Mouse (Mus musculus): ENCODE measurements at regions not wholly inside any gene's neighbourhood (a gene's known extent, or its start where the extent isn't known, plus 50 kb on each side); places are given as distances from the start of the nearest gene placed in this dataset.

GRCm38 (mm10) chr7:76001012-76001411, 152.9 kb downstream of the Klhl25 start:
- no peak for TF ChIP-seq GATA1 (IDR thresholded peaks at IDR 0.05; ENCODE audit: borderline replicate concordance, low read length)
- TF ChIP-seq FLI1 (IDR thresholded peaks at IDR 0.05; ENCODE audit: low read length), result no peak

Data from megakaryocyte, embryonic 14.5 days (primary cell).